In genomic region chr4:137866206-137866863, GRCm38 (mm10) we compare ENCODE assay signal across 8 mouse cellular contexts. TPM values are rescaled to one million over a fixed set of nuclear protein-coding genes. Genes with fewer than 3 reads are reported as not detected.
A peak's percentile ranks its signal among the peaks of the same experiment; 100 is the strongest.
DNase-seq lines count a peak whose midpoint lies in the region; ATAC-seq and TF ChIP-seq lines count a peak whose summit lies in the region.

No protein-coding gene starts in this region.

- H3K9me3 ChIP-seq in liver, embryonic 13.5 days (replicated peaks), result no peaks in the 10 kb centered on the region

- no peak for TF ChIP-seq POLR2A in kidney, adult 2 months (IDR thresholded peaks at IDR 0.05; ENCODE audit: low read depth, low read length)

- no peaks in the 10 kb centered on the region for H3K27me3 ChIP-seq in kidney, adult 2 months (replicated peaks; ENCODE audit: control insufficient read depth, insufficient read depth, low read length)
- H3K27me3 ChIP-seq in liver, embryonic 13.5 days, result peaks cover 48% of the 10 kb centered on the region

- H3K4me3 ChIP-seq in kidney, adult 2 months (ENCODE audit: insufficient read depth, low read depth, low read length), result no peak overlapping the region
- no peak overlapping the region for H3K4me3 ChIP-seq in liver, embryonic 13.5 days (replicated peaks)

- 47% methylated on average over 19 of the region's 19 CpGs for WGBS in kidney, adult 2 months
- 19% methylated on average over 19 of the region's 19 CpGs for WGBS in liver, embryonic 13.5 days (ENCODE audit: insufficient replicate concordance)

- peak; percentile 55 for DNase-seq in kidney, adult 2 months
- no peak for DNase-seq in kidney, adult 11 months
- peak; percentile 75 for DNase-seq in R1 (ENCODE audit: low read depth, low spot score)
- no peak for DNase-seq in liver, embryonic 13.5 days
- DNase-seq in urinary bladder, postnatal 4 days (ENCODE audit: low spot score in 2 of 2), result no peak

- peaks cover 43% of the 10 kb centered on the region for H3K4me1 ChIP-seq in kidney, adult 2 months (ENCODE audit: control insufficient read depth, insufficient read depth, low read length)
- H3K4me1 ChIP-seq in liver, embryonic 13.5 days (replicated peaks), result peaks cover 95% of the 10 kb centered on the region

- no peak overlapping the region for H3K9ac ChIP-seq in liver, embryonic 13.5 days

- no peak overlapping the region for H3K27ac ChIP-seq in kidney, adult 2 months (ENCODE audit: insufficient read depth, low read depth, low read length)
- no peak overlapping the region for H3K27ac ChIP-seq in liver, embryonic 13.5 days

- peak overlapping the region; percentile 10; the same call in 1 of the 2 replicates for H3K4me2 ChIP-seq in liver, embryonic 13.5 days

- no peak for TF ChIP-seq CTCF in kidney, adult 2 months (conservative IDR thresholded peaks at IDR 0.05; ENCODE audit: insufficient read depth, insufficient read length, low read depth, low read length)

- 0 out of 2 replicates have a peak, but pooled peaks have one; percentile 14 for ATAC-seq in granulocyte monocyte progenitor cell, adult 5-6 weeks (replicated peaks; ENCODE audit: poor library complexity, severe bottlenecking)
- ATAC-seq in liver, embryonic 13.5 days (ENCODE audit: low read depth), result no peak
- ATAC-seq in neutrophil, adult 5-6 weeks (ENCODE audit: extremely low read depth, insufficient number of reproducible peaks, low FRiP score, poor library complexity, severe bottlenecking), result peak; percentile 57
- no peak for ATAC-seq in megakaryocyte-erythroid progenitor cell, adult 5-6 weeks (replicated peaks; ENCODE audit: low FRiP score, low TSS enrichment, poor library complexity, severe bottlenecking)

- H3K36me3 ChIP-seq in kidney, adult 2 months (ENCODE audit: control insufficient read depth, insufficient read depth, low read length), result no peaks in the 10 kb centered on the region
- H3K36me3 ChIP-seq in liver, embryonic 13.5 days, result no peaks in the 10 kb centered on the region

RNA-seq across cellular contexts. Expression of gene Ece1, which starts 4.3 kb away (rescaled TPM):
- polyA plus RNA-seq in kidney, adult 2 months (2012; rRNA removed), result 30.7 and 33.7 TPM in 2 replicates
- total RNA-seq in granulocyte monocyte progenitor cell, adult 5-6 weeks (2014; fragmentation: Nextera tagmentation), result 8.4 and 12.3 TPM in 2 replicates
- 3.7 and 4.8 TPM in 2 replicates for total RNA-seq in granulocyte monocyte progenitor cell, adult 5-6 weeks (2017)
- 12.3 and 14.2 TPM in 2 replicates for polyA plus RNA-seq in liver, embryonic 13.5 days (2015; fragmentation: Nextera tagmentation; extraction: Ambion mirVana)
- 5.7 and 5.9 TPM in 2 replicates for total RNA-seq in neutrophil, adult 5-6 weeks (2017)
- 2.7 and 6.2 TPM in 2 replicates for total RNA-seq in megakaryocyte-erythroid progenitor cell, adult 5-6 weeks (2014; fragmentation: Nextera tagmentation)
- 3.3 and 3.8 TPM in 2 replicates for total RNA-seq in megakaryocyte-erythroid progenitor cell, adult 5-6 weeks (2017)

Comparison
In these comparisons a context has a peak if more than half of its experiments do, and no peak if none do; other contexts are left out.
1. DNase-seq: peak in kidney, adult 2 months (single experiment) and R1 (single experiment); none in kidney, adult 11 months (single experiment), liver, embryonic 13.5 days (single experiment) and urinary bladder, postnatal 4 days (0 of 2).
2. ATAC-seq: peak in granulocyte monocyte progenitor cell, adult 5-6 weeks (single experiment) and neutrophil, adult 5-6 weeks (single experiment); none in liver, embryonic 13.5 days (single experiment) and megakaryocyte-erythroid progenitor cell, adult 5-6 weeks (single experiment).